ENCODE assay signal across 8 mouse cellular contexts in the genomic region with DNA sequence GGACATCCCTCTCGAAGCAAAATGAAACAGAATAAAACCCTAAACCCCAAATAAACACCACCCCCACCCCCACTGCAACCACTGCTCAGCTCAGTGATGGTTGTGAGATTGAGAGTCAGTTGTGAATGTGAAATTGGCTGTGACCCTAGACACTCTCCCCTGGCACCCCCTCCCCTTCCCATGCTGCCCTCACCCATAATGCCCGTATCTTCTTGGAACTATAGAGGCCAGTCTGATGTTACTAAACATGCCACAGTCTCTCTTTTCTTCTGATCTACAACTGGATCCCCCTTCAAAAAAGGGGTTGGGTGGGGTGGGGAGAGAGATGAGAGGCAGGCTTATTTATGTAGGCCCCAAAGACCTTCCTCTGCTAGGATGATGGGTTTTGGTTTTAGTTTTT.
DNase-seq lines count a peak whose midpoint lies in the region; ATAC-seq lines count a peak whose summit lies in the region.

No protein-coding gene starts in this region.

- peak overlapping the region; percentile 40 for H3K9ac ChIP-seq in lung, embryonic 16.5 days (ENCODE audit: low read length)
- H3K9ac ChIP-seq in limb, embryonic 15.5 days: no peak overlapping the region
- no peak overlapping the region for H3K9ac ChIP-seq in stomach, embryonic 14.5 days (replicated peaks; ENCODE audit: low read depth, low read length)

- no peaks in the 10 kb centered on the region for H3K27me3 ChIP-seq in lung, embryonic 16.5 days (ENCODE audit: control insufficient read depth, insufficient read depth, low read depth, low read length)
- no peaks in the 10 kb centered on the region for H3K27me3 ChIP-seq in limb, embryonic 15.5 days
- H3K27me3 ChIP-seq in stomach, embryonic 14.5 days (ENCODE audit: control insufficient read depth, insufficient read depth, low read length): no peaks in the 10 kb centered on the region

- H3K4me3 ChIP-seq in lung, embryonic 16.5 days (ENCODE audit: low read length): no peak overlapping the region
- H3K4me3 ChIP-seq in limb, embryonic 15.5 days: no peak overlapping the region
- no peak overlapping the region for H3K4me3 ChIP-seq in stomach, embryonic 14.5 days (ENCODE audit: low read depth, low read length)

- peak overlapping the region; percentile 61; the same call in 1 of the 2 replicates for H3K4me2 ChIP-seq in lung, embryonic 16.5 days (ENCODE audit: low read depth, low read length)
- H3K4me2 ChIP-seq in limb, embryonic 15.5 days: no peak overlapping the region
- peak overlapping the region; percentile 47; the same call in 1 of the 2 replicates for H3K4me2 ChIP-seq in stomach, embryonic 14.5 days (replicated peaks; ENCODE audit: low read depth, low read length)

- peaks cover 81% of the 10 kb centered on the region for H3K4me1 ChIP-seq in lung, embryonic 16.5 days (replicated peaks; ENCODE audit: control insufficient read depth, insufficient read depth, low read length)
- peaks cover 57% of the 10 kb centered on the region for H3K4me1 ChIP-seq in limb, embryonic 15.5 days
- H3K4me1 ChIP-seq in stomach, embryonic 14.5 days (ENCODE audit: control insufficient read depth, insufficient read depth, low read length): peaks cover 80% of the 10 kb centered on the region

- H3K27ac ChIP-seq in lung, embryonic 16.5 days (ENCODE audit: low read length): peak overlapping the region; percentile 76
- H3K27ac ChIP-seq in limb, embryonic 15.5 days: peak overlapping the region; percentile 59; the same call in 1 of the 2 replicates
- H3K27ac ChIP-seq in stomach, embryonic 14.5 days (ENCODE audit: low read length): peak overlapping the region; percentile 52

- 54% methylated on average over 2 of the region's 2 CpGs for WGBS in lung, embryonic 16.5 days
- WGBS in limb, embryonic 15.5 days: 62% methylated on average over 2 of the region's 2 CpGs
- WGBS in stomach, embryonic 14.5 days: 46% methylated on average over 2 of the region's 2 CpGs

- no peaks in the 10 kb centered on the region for H3K9me3 ChIP-seq in lung, embryonic 16.5 days (ENCODE audit: control insufficient read depth, low read length)
- no peaks in the 10 kb centered on the region for H3K9me3 ChIP-seq in limb, embryonic 15.5 days
- H3K9me3 ChIP-seq in stomach, embryonic 14.5 days (ENCODE audit: control insufficient read depth, low read depth, low read length): no peaks in the 10 kb centered on the region

- no peaks in the 10 kb centered on the region for H3K36me3 ChIP-seq in lung, embryonic 16.5 days (ENCODE audit: control insufficient read depth, insufficient read depth, low read length)
- H3K36me3 ChIP-seq in limb, embryonic 15.5 days: no peaks in the 10 kb centered on the region
- H3K36me3 ChIP-seq in stomach, embryonic 14.5 days (ENCODE audit: control insufficient read depth, insufficient read depth, low read length): no peaks in the 10 kb centered on the region

- DNase-seq in embryo, embryonic 11 days: peak; percentile 21
- DNase-seq in embryo, embryonic 9.5 days (ENCODE audit: extremely low spot score): no peak
- no peak for DNase-seq in lung, postnatal 4 days
- no peak for DNase-seq in frontal cortex, postnatal 14 days (ENCODE audit: low spot score in 2 of 2)
- no peak for DNase-seq in adrenal gland, adult 18-20 months (ENCODE audit: low spot score in 2 of 2)

- no peak for ATAC-seq in lung, embryonic 16.5 days (ENCODE audit: low read depth)
- ATAC-seq in limb, embryonic 15.5 days (ENCODE audit: insufficient number of reproducible peaks, low FRiP score, low TSS enrichment, low read depth): no peak
- no peak for ATAC-seq in stomach, embryonic 14.5 days (ENCODE audit: insufficient number of reproducible peaks, insufficient read depth, low FRiP score, low read depth)
